ENCODE assay signal across 33 mouse cellular contexts in the genomic region with DNA sequence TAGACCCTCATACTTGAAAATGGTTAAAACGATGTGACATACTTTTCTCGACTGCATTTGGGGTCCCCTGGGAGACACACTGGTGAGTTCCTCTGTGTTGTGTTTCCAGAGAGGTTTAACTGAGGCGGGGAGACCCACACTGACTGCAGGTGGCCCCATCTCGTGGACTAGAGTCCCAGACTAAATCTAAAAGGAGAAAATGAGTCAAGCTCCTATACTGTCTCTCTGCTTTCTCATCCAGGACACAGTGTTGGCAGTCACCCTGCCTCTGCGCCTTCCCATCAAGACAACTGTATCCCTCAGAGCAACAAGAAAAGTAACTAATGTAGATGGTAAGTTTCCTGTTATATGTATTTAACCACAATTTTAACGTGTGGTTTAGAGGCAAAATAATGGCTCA. TPM values are rescaled to one million over a fixed set of nuclear protein-coding genes. Genes with fewer than 3 reads are reported as not detected.
"Had no signal": no experiment of that assay in that cellular context is flagged by ENCODE, and none has a peak within 500 bp of the region (broad histone marks: within the 10 kb centered on the region; RNA-seq: fewer than 3 reads in every experiment).

No protein-coding gene starts in this region.

- H3K9ac ChIP-seq: embryonic facial prominence, embryonic 12.5 days; embryonic facial prominence, embryonic 13.5 days; embryonic facial prominence, embryonic 15.5 days; forebrain, embryonic 12.5 days; forebrain, embryonic 13.5 days; forebrain, embryonic 15.5 days; forebrain, postnatal 0 days had no signal

- H3K4me1 ChIP-seq: embryonic facial prominence, embryonic 15.5 days had no signal

- H3K27ac ChIP-seq: embryonic facial prominence, embryonic 10.5 days; embryonic facial prominence, embryonic 12.5 days; embryonic facial prominence, embryonic 13.5 days; embryonic facial prominence, embryonic 15.5 days; forebrain, embryonic 13.5 days; forebrain, embryonic 15.5 days; gastrocnemius, adult 2 months; heart, adult 2 months had no signal

- H3K4me2 ChIP-seq: embryonic facial prominence, embryonic 12.5 days; embryonic facial prominence, embryonic 13.5 days; embryonic facial prominence, embryonic 15.5 days; forebrain, embryonic 12.5 days; forebrain, embryonic 13.5 days; forebrain, embryonic 15.5 days had no signal

- H3K4me3 ChIP-seq: embryonic facial prominence, embryonic 10.5 days; embryonic facial prominence, embryonic 12.5 days; embryonic facial prominence, embryonic 13.5 days; embryonic facial prominence, embryonic 15.5 days; erythroblast, embryonic 14.5 days; forebrain, embryonic 10.5 days; forebrain, embryonic 12.5 days; forebrain, embryonic 13.5 days; forebrain, embryonic 15.5 days; gastrocnemius, adult 2 months; heart, adult 2 months had no signal

- H3K36me3 ChIP-seq: embryonic facial prominence, embryonic 10.5 days; embryonic facial prominence, embryonic 12.5 days; embryonic facial prominence, embryonic 13.5 days; embryonic facial prominence, embryonic 15.5 days; forebrain, embryonic 10.5 days; forebrain, embryonic 12.5 days; forebrain, embryonic 15.5 days had no signal

- DNase-seq: cerebellum, adult 8-10 months; cerebellum, adult 9-10 months; cerebellum, adult 9-11 months; cerebellum, postnatal 10 days; cerebellum, postnatal 14 days; cerebellum, postnatal 25 days; cerebellum, postnatal 36 days; embryo, embryonic 11 days; forebrain, postnatal 0 days; gastrocnemius, adult 2 months; gastrocnemius, postnatal 10 days; gastrocnemius, postnatal 14 days; gastrocnemius, postnatal 25 days; gastrocnemius, postnatal 36 days; heart, adult 11 months; heart, adult 18-20 months; heart, adult 2 months had no signal

- H3K27me3 ChIP-seq: embryonic facial prominence, embryonic 12.5 days; embryonic facial prominence, embryonic 15.5 days; forebrain, embryonic 13.5 days; forebrain, embryonic 15.5 days had no signal

- H3K9me3 ChIP-seq: embryonic facial prominence, embryonic 10.5 days; embryonic facial prominence, embryonic 12.5 days; embryonic facial prominence, embryonic 13.5 days; embryonic facial prominence, embryonic 15.5 days; forebrain, embryonic 12.5 days; forebrain, embryonic 13.5 days; forebrain, embryonic 15.5 days had no signal

- ATAC-seq: forebrain, embryonic 13.5 days; forebrain, embryonic 14.5 days; forebrain, embryonic 15.5 days; forebrain, embryonic 16.5 days; forebrain, postnatal 0 days had no signal

RNA-seq across cellular contexts. Expression of a gene that starts 15.9 kb away (rescaled TPM):
- total RNA-seq: common myeloid progenitor, adult 5-6 weeks; gastrocnemius, adult 18-20 months; gastrocnemius, adult 2 months; gastrocnemius, postnatal 14 days; gastrocnemius, postnatal 36 days; granulocyte monocyte progenitor cell, adult 5-6 weeks had no signal
- polyA plus RNA-seq: cortical plate, adult 2 months; embryonic facial prominence, embryonic 13.5 days; erythroblast, embryonic 14.5 days; gonadal fat pad, adult 2 months had no signal
